Mouse (Mus musculus) liver, embryonic 14.5 days (tissue): ENCODE results near the gene Ccdc6.

Experiments
- CTCF ChIP-seq: IDR thresholded peaks from 2 replicates; pipeline ENCODE4 v1.5.1; 2016; ENCODE audit warnings: antibody characterized with exemption, low read depth, control low read depth
- EP300 ChIP-seq: IDR thresholded peaks from 2 replicates; pipeline ENCODE4 v1.6.1; 2016; ENCODE audit warnings: antibody characterized with exemption, low read depth

DNA sequence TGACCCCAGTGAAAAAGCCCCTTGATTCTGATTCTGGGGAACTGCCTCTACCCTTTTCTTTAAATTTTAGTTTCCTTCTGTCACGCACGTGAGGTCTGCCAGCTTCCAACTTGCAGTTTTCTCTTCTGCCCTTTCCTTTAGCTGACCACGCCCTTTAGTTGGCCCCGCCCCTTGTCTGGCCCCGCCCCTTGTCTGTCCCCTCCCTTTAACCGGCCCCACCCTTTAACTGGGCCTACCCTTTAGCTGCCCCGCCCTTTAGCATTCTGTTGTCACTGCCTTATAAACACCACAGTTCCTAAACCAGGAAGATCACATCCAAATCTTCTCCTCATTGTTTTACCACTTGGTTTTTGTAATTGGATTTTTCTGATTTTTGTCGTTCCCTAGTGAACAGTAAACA is 41.2 kb downstream of the Ccdc6 start:
- TF ChIP-seq CTCF (no peak), EP300 (no peak)
